Mouse (Mus musculus) intestine, embryonic 15.5 days (tissue): ENCODE results near the gene Gm36210. TPM values are rescaled to one million over a fixed set of nuclear protein-coding genes. Genes with fewer than 3 reads are reported as not detected.
"Not testable (repeated sequence)": the region's sequence is repeated elsewhere in the genome, so short reads cannot be mapped to it uniquely, and the experiment has no call there.

Experiments used
- ATAC-seq: fragments of 200-750 bp; cut with Nextera tagmentation; 2 replicates; pipeline ENCODE4 v1.8.0; 2017; ENCODE audit warnings: moderate TSS enrichment, moderate library complexity
- H3K27ac ChIP-seq: fragments of 300-500 bp; sonication (generic); 2 replicates; pipeline ENCODE4 v1.5.1; 2015; ENCODE audit warnings: mild to moderate bottlenecking, inconsistent platforms
- H3K27me3 ChIP-seq: fragments of 300-500 bp; sonication (generic); replicated peaks from 2 replicates; pipeline ENCODE4 v1.6.1; 2015; ENCODE audit warnings: inconsistent platforms
- H3K36me3 ChIP-seq: fragments of 300-500 bp; sonication (generic); 2 replicates; pipeline ENCODE4 v1.6.1; 2015; ENCODE audit warnings: inconsistent platforms
- H3K4me1 ChIP-seq: fragments of 300-500 bp; sonication (generic); replicated peaks from 2 replicates; pipeline ENCODE4 v1.6.1; 2015; ENCODE audit warnings: inconsistent platforms
- H3K4me2 ChIP-seq: fragments of 300-500 bp; sonication (generic); replicated peaks from 2 replicates; pipeline ENCODE4 v1.6.1; 2015; ENCODE audit warnings: mild to moderate bottlenecking, inconsistent platforms
- H3K4me3 ChIP-seq: fragments of 300-500 bp; sonication (generic); replicated peaks from 2 replicates; pipeline ENCODE4 v1.5.1; 2015; ENCODE audit warnings: inconsistent platforms
- H3K9ac ChIP-seq: fragments of 300-500 bp; sonication (generic); 2 replicates; pipeline ENCODE4 v1.6.1; 2015; ENCODE audit warnings: inconsistent platforms
- H3K9me3 ChIP-seq: fragments of 300-500 bp; sonication (generic); 2 replicates; pipeline ENCODE4 v1.6.1; 2016; ENCODE audit warnings: inconsistent platforms
- WGBS: fragments of 180-500 bp; shearing (Covaris S2); methylation state at CpG from one replicate; pipeline ENCODE4 v1.1.7; 2015; 5-methylcytosine and 5-hydroxymethylcytosine counted together
- polyA plus RNA-seq: library from polyadenylated mRNA; unstranded; fragments of >200 nt; fragmentation: Nextera tagmentation; extraction: Ambion mirVana; gene quantifications from 2 replicates; pipeline ENCODE4 v1.2.1, GENCODE M21; 2015

Gene Gm36210
- polyA plus RNA-seq, 1 experiment from 2014 or later = not detected

GRCm38 (mm10) chr7:4900523-4900851 is 5.8 kb downstream of the Gm36210 start:
- H3K9me3 ChIP-seq = peaks cover 3% of the 10 kb centered on the region; the same call in 1 of the 2 replicates
- ATAC-seq = 0 out of 2 replicates have a peak, but pooled peaks have one; percentile 2
- H3K4me2 ChIP-seq = peak overlapping the region; percentile 54
- no peak overlapping the region for H3K4me3 ChIP-seq
- H3K36me3 ChIP-seq = no peaks in the 10 kb centered on the region
- H3K4me1 ChIP-seq = peaks cover 6% of the 10 kb centered on the region; the same call in 1 of the 2 replicates
- 0 out of 2 replicates have a peak, but pooled peaks cover 4% of the 10 kb centered on the region for H3K27me3 ChIP-seq
- no peak overlapping the region for H3K27ac ChIP-seq
- WGBS = 27% methylated on average over 11 of the region's 11 CpGs
- no peak overlapping the region for H3K9ac ChIP-seq

GRCm38 (mm10) chr7:4899649-4900522 is 6.4 kb downstream of the Gm36210 start:
- peaks cover 6% of the 10 kb centered on the region; the same call in 1 of the 2 replicates for H3K4me1 ChIP-seq
- peak overlapping the region; percentile 54 for H3K4me2 ChIP-seq
- no peaks in the 10 kb centered on the region for H3K36me3 ChIP-seq
- WGBS = 9% methylated on average over 19 of the region's 19 CpGs
- H3K27ac ChIP-seq = no peak overlapping the region
- peaks cover 3% of the 10 kb centered on the region; the same call in 1 of the 2 replicates for H3K9me3 ChIP-seq
- peak overlapping the region; percentile 23 for H3K4me3 ChIP-seq
- 0 out of 2 replicates have a peak, but pooled peaks cover 4% of the 10 kb centered on the region for H3K27me3 ChIP-seq
- peak; percentile 58 for ATAC-seq
- H3K9ac ChIP-seq = no peak overlapping the region

GRCm38 (mm10) chr7:4898851-4899648 is 7.3 kb downstream of the Gm36210 start:
- WGBS = 21% methylated on average over 18 of the region's 18 CpGs
- ATAC-seq = peak; percentile 72
- Histone ChIP-seq H3K9ac (no peak overlapping the region), H3K36me3 (no peaks in the 10 kb centered on the region), H3K9me3 (peaks cover 3% of the 10 kb centered on the region; the same call in 1 of the 2 replicates), H3K27me3 (0 out of 2 replicates have a peak, but pooled peaks cover 4% of the 10 kb centered on the region), H3K4me1 (peaks cover 6% of the 10 kb centered on the region; the same call in 1 of the 2 replicates), H3K27ac (no peak overlapping the region), H3K4me2 (peak overlapping the region; percentile 54), H3K4me3 (peak overlapping the region; percentile 23)

GRCm38 (mm10) chr7:4895186-4895585 is 11.1 kb downstream of the Gm36210 start:
- Histone ChIP-seq H3K27ac (no peak overlapping the region), H3K4me3 (no peak overlapping the region), H3K9me3 (no peaks in the 10 kb centered on the region), H3K36me3 (no peaks in the 10 kb centered on the region), H3K4me1 (peaks cover 6% of the 10 kb centered on the region; the same call in 1 of the 2 replicates), H3K4me2 (no peak overlapping the region), H3K27me3 (0 out of 2 replicates have a peak, but pooled peaks cover 4% of the 10 kb centered on the region), H3K9ac (no peak overlapping the region)
- ATAC-seq = no peak
- 38% methylated on average over 10 of the region's 11 CpGs for WGBS

- Histone ChIP-seq H3K4me2 (no peak overlapping the region), H3K27me3 (no peaks in the 10 kb centered on the region), H3K9me3 (no peaks in the 10 kb centered on the region), H3K27ac (no peak overlapping the region), H3K9ac (no peak overlapping the region), H3K4me3 (no peak overlapping the region), H3K36me3 (peaks cover 2% of the 10 kb centered on the region; the same call in 1 of the 2 replicates), H3K4me1 (no peaks in the 10 kb centered on the region)
- ATAC-seq = no peak
- WGBS = 38% methylated on average over 4 of the region's 4 CpGs
Measured at GRCm38 (mm10) chr7:4886680-4887079, 19.6 kb downstream of the Gm36210 start.

- not testable (repeated sequence) for ATAC-seq, H3K36me3 ChIP-seq, H3K27me3 ChIP-seq, H3K4me2 ChIP-seq, H3K4me3 ChIP-seq, H3K9me3 ChIP-seq, H3K9ac ChIP-seq, H3K27ac ChIP-seq
- H3K4me1 ChIP-seq = peaks cover 11% of the 10 kb centered on the region
- WGBS = 81% methylated on average over 1 of the region's 1 CpGs
Measured at GRCm38 (mm10) chr7:4879036-4879435, 27.3 kb downstream of the Gm36210 start.

- no peak overlapping the region for H3K27ac ChIP-seq
- H3K9ac ChIP-seq = no peak overlapping the region
- H3K9me3 ChIP-seq = no peaks in the 10 kb centered on the region
- H3K4me2 ChIP-seq = peak overlapping the region; percentile 83
- no peaks in the 10 kb centered on the region for H3K36me3 ChIP-seq
- no peak for ATAC-seq
- no peaks in the 10 kb centered on the region for H3K27me3 ChIP-seq
- peak overlapping the region; percentile 60; the same call in 1 of the 2 replicates for H3K4me3 ChIP-seq
- H3K4me1 ChIP-seq = peaks cover 11% of the 10 kb centered on the region
Measured at GRCm38 (mm10) chr7:4878186-4878585, 28.1 kb downstream of the Gm36210 start.

- no peaks in the 10 kb centered on the region for H3K36me3 ChIP-seq
- H3K27me3 ChIP-seq = no peaks in the 10 kb centered on the region
- peaks cover 11% of the 10 kb centered on the region for H3K4me1 ChIP-seq
- H3K4me2 ChIP-seq = peak overlapping the region; percentile 83
- peak; percentile 23; the same call in 1 of the 2 replicates for ATAC-seq
- 0 out of 2 replicates have a peak overlapping the region, but pooled peaks have one; percentile 61 for H3K27ac ChIP-seq
- peak overlapping the region; percentile 67 for H3K9ac ChIP-seq
- peak overlapping the region; percentile 60 for H3K4me3 ChIP-seq
- H3K9me3 ChIP-seq = no peaks in the 10 kb centered on the region
- WGBS = 7% methylated on average over 11 of the region's 11 CpGs
Measured at GRCm38 (mm10) chr7:4877226-4877625, 29.1 kb downstream of the Gm36210 start.

- Histone ChIP-seq H3K4me2 (peak within 1 kb of the TSS; percentile 83), H3K27me3 (no peaks in the 10 kb centered on the region), H3K27ac (peak within 1 kb of the TSS; percentile 70), H3K9ac (peak within 1 kb of the TSS; percentile 67), H3K4me1 (peaks cover 11% of the 10 kb centered on the region), H3K9me3 (no peaks in the 10 kb centered on the region), H3K4me3 (peak within 1 kb of the TSS; percentile 60), H3K36me3 (no peaks in the 10 kb centered on the region)
- under 1% methylated on average over 22 of the region's 22 CpGs for WGBS
- ATAC-seq = peak; percentile 100
Measured at GRCm38 (mm10) chr7:4876753-4877221, 29.5 kb downstream of the Gm36210 start, which contains the start of gene Isoc2a. TSS of gene Isoc2a (plus strand) at chr7:4877153.

- no peaks in the 10 kb centered on the region for H3K36me3 ChIP-seq
- H3K9ac ChIP-seq = no peak within 1 kb of the TSS
- H3K4me3 ChIP-seq = no peak within 1 kb of the TSS
- peaks cover 9% of the 10 kb centered on the region; the same call in 1 of the 2 replicates for H3K4me1 ChIP-seq
- H3K9me3 ChIP-seq = no peaks in the 10 kb centered on the region
- WGBS = 51% methylated on average over 6 of the region's 6 CpGs
- H3K4me2 ChIP-seq = no peak within 1 kb of the TSS
- no peaks in the 10 kb centered on the region for H3K27me3 ChIP-seq
- no peak for ATAC-seq
- H3K27ac ChIP-seq = no peak within 1 kb of the TSS
Measured at GRCm38 (mm10) chr7:4870133-4870532, 36.2 kb downstream of the Gm36210 start, which contains the start of gene Isoc2b. TSS of gene Isoc2b (minus strand) at chr7:4870258.

GRCm38 (mm10) chr7:4866631-4867180 is 39.6 kb downstream of the Gm36210 start:
- no peaks in the 10 kb centered on the region for H3K36me3 ChIP-seq
- H3K4me1 ChIP-seq = peaks cover 9% of the 10 kb centered on the region; the same call in 1 of the 2 replicates
- no peaks in the 10 kb centered on the region for H3K9me3 ChIP-seq
- peak overlapping the region; percentile 59 for H3K9ac ChIP-seq
- no peaks in the 10 kb centered on the region for H3K27me3 ChIP-seq
- ATAC-seq = peak; percentile 1; the same call in 1 of the 2 replicates
- peak overlapping the region; percentile 53 for H3K4me2 ChIP-seq
- peak overlapping the region; percentile 51 for H3K4me3 ChIP-seq
- 26% methylated on average over 10 of the region's 10 CpGs for WGBS
- H3K27ac ChIP-seq = peak overlapping the region; percentile 76
